Mouse (Mus musculus): ENCODE measurements around the gene Sema6d. TPM values are rescaled to one million over a fixed set of nuclear protein-coding genes. Genes with fewer than 3 reads are reported as not detected.
A peak's percentile ranks its signal among the peaks of the same experiment; 100 is the strongest.

Gene Sema6d
- polyA plus RNA-seq, 1 experiment from 2014 or later: 14.6 TPM

- no peak overlapping the region for H3K27ac ChIP-seq (replicated peaks; ENCODE audit: low read depth, low read length)
- no peaks in the 10 kb centered on the region for H3K9me3 ChIP-seq (ENCODE audit: control insufficient read depth, low read length)
- DNase-seq (ENCODE audit: low spot score): no peak
- H3K4me2 ChIP-seq (ENCODE audit: low read depth, low read length): no peak overlapping the region
- no peaks in the 10 kb centered on the region for H3K4me1 ChIP-seq (ENCODE audit: control insufficient read depth, insufficient read depth, low read length)
- H3K27me3 ChIP-seq (replicated peaks; ENCODE audit: control insufficient read depth, insufficient read depth, low read length): no peaks in the 10 kb centered on the region
- no peaks in the 10 kb centered on the region for H3K36me3 ChIP-seq (ENCODE audit: control insufficient read depth, insufficient read depth, low read length)
- WGBS: 64% methylated on average over 3 of the region's 3 CpGs
- H3K4me3 ChIP-seq (ENCODE audit: low read depth, low read length): no peak overlapping the region
- no peak overlapping the region for H3K9ac ChIP-seq (ENCODE audit: low read depth, low read length)
- ATAC-seq (ENCODE audit: low read depth): no peak
Observed at GRCm38 (mm10) chr2:124599014-124599413, 509.2 kb downstream of the Sema6d start.

- no peak overlapping the region for H3K4me3 ChIP-seq (ENCODE audit: low read depth, low read length)
- ATAC-seq (ENCODE audit: low read depth): no peak
- no peaks in the 10 kb centered on the region for H3K36me3 ChIP-seq (ENCODE audit: control insufficient read depth, insufficient read depth, low read length)
- no peaks in the 10 kb centered on the region; the same call in 1 of the 2 replicates for H3K27me3 ChIP-seq (replicated peaks; ENCODE audit: control insufficient read depth, insufficient read depth, low read length)
- H3K9ac ChIP-seq (ENCODE audit: low read depth, low read length): no peak overlapping the region
- H3K4me2 ChIP-seq (ENCODE audit: low read depth, low read length): no peak overlapping the region
- no peak for DNase-seq (ENCODE audit: low spot score)
- 70% methylated on average over 9 of the region's 9 CpGs for WGBS
- no peaks in the 10 kb centered on the region for H3K9me3 ChIP-seq (ENCODE audit: control insufficient read depth, low read length)
- H3K4me1 ChIP-seq (ENCODE audit: control insufficient read depth, insufficient read depth, low read length): no peaks in the 10 kb centered on the region
- no peak overlapping the region for H3K27ac ChIP-seq (replicated peaks; ENCODE audit: low read depth, low read length)
Observed at GRCm38 (mm10) chr2:124601702-124602378, 512.1 kb downstream of the Sema6d start.

GRCm38 (mm10) chr2:124602379-124602913, 512.7 kb downstream of the Sema6d start:
- Histone ChIP-seq H3K4me2 (ENCODE audit: low read depth, low read length) (no peak overlapping the region), H3K4me1 (ENCODE audit: control insufficient read depth, insufficient read depth, low read length) (no peaks in the 10 kb centered on the region), H3K36me3 (ENCODE audit: control insufficient read depth, insufficient read depth, low read length) (no peaks in the 10 kb centered on the region), H3K9ac (ENCODE audit: low read depth, low read length) (no peak overlapping the region), H3K27ac (replicated peaks; ENCODE audit: low read depth, low read length) (no peak overlapping the region), H3K9me3 (ENCODE audit: control insufficient read depth, low read length) (no peaks in the 10 kb centered on the region), H3K4me3 (ENCODE audit: low read depth, low read length) (no peak overlapping the region), H3K27me3 (replicated peaks; ENCODE audit: control insufficient read depth, insufficient read depth, low read length) (no peaks in the 10 kb centered on the region; the same call in 1 of the 2 replicates)
- 37% methylated on average over 8 of the region's 8 CpGs for WGBS
- no peak for DNase-seq (ENCODE audit: low spot score)
- no peak for ATAC-seq (ENCODE audit: low read depth)

GRCm38 (mm10) chr2:124605341-124605740, 515.6 kb downstream of the Sema6d start:
- Histone ChIP-seq H3K27ac (replicated peaks; ENCODE audit: low read depth, low read length) (no peak overlapping the region), H3K4me1 (ENCODE audit: control insufficient read depth, insufficient read depth, low read length) (0 out of 2 replicates have a peak, but pooled peaks cover 7% of the 10 kb centered on the region), H3K27me3 (replicated peaks; ENCODE audit: control insufficient read depth, insufficient read depth, low read length) (peaks cover 3% of the 10 kb centered on the region; the same call in 1 of the 2 replicates), H3K9ac (ENCODE audit: low read depth, low read length) (no peak overlapping the region), H3K4me3 (ENCODE audit: low read depth, low read length) (no peak overlapping the region), H3K9me3 (ENCODE audit: control insufficient read depth, low read length) (no peaks in the 10 kb centered on the region), H3K36me3 (ENCODE audit: control insufficient read depth, insufficient read depth, low read length) (no peaks in the 10 kb centered on the region), H3K4me2 (ENCODE audit: low read depth, low read length) (no peak overlapping the region)
- no peak for ATAC-seq (ENCODE audit: low read depth)
- WGBS: 75% methylated on average over 1 of the region's 1 CpGs
- DNase-seq (ENCODE audit: low spot score): no peak

GRCm38 (mm10) chr2:124607986-124608385, 518.2 kb downstream of the Sema6d start:
- Histone ChIP-seq H3K36me3 (ENCODE audit: control insufficient read depth, insufficient read depth, low read length) (no peaks in the 10 kb centered on the region), H3K9ac (ENCODE audit: low read depth, low read length) (no peak overlapping the region), H3K27me3 (replicated peaks; ENCODE audit: control insufficient read depth, insufficient read depth, low read length) (peaks cover 10% of the 10 kb centered on the region; the same call in 1 of the 2 replicates), H3K4me1 (ENCODE audit: control insufficient read depth, insufficient read depth, low read length) (peaks cover 14% of the 10 kb centered on the region; the same call in 1 of the 2 replicates), H3K4me2 (ENCODE audit: low read depth, low read length) (no peak overlapping the region), H3K4me3 (ENCODE audit: low read depth, low read length) (no peak overlapping the region), H3K27ac (replicated peaks; ENCODE audit: low read depth, low read length) (no peak overlapping the region), H3K9me3 (ENCODE audit: control insufficient read depth, low read length) (no peaks in the 10 kb centered on the region)
- no peak for ATAC-seq (ENCODE audit: low read depth)
- 46% methylated on average over 5 of the region's 5 CpGs for WGBS
- no peak for DNase-seq (ENCODE audit: low spot score)

GRCm38 (mm10) chr2:124608546-124608945, 518.8 kb downstream of the Sema6d start:
- ATAC-seq (ENCODE audit: low read depth): no peak
- Histone ChIP-seq H3K36me3 (ENCODE audit: control insufficient read depth, insufficient read depth, low read length) (no peaks in the 10 kb centered on the region), H3K4me3 (ENCODE audit: low read depth, low read length) (no peak overlapping the region), H3K4me1 (ENCODE audit: control insufficient read depth, insufficient read depth, low read length) (peaks cover 14% of the 10 kb centered on the region; the same call in 1 of the 2 replicates), H3K4me2 (ENCODE audit: low read depth, low read length) (no peak overlapping the region), H3K9me3 (ENCODE audit: control insufficient read depth, low read length) (no peaks in the 10 kb centered on the region), H3K27ac (replicated peaks; ENCODE audit: low read depth, low read length) (no peak overlapping the region), H3K9ac (ENCODE audit: low read depth, low read length) (no peak overlapping the region), H3K27me3 (replicated peaks; ENCODE audit: control insufficient read depth, insufficient read depth, low read length) (peaks cover 10% of the 10 kb centered on the region; the same call in 1 of the 2 replicates)
- DNase-seq (ENCODE audit: low spot score): no peak
- WGBS: 66% methylated on average over 4 of the region's 4 CpGs

GRCm38 (mm10) chr2:124609014-124609413, 519.2 kb downstream of the Sema6d start:
- Histone ChIP-seq H3K9ac (ENCODE audit: low read depth, low read length) (peak overlapping the region; percentile 75; the same call in 1 of the 2 replicates), H3K27me3 (replicated peaks; ENCODE audit: control insufficient read depth, insufficient read depth, low read length) (peaks cover 10% of the 10 kb centered on the region; the same call in 1 of the 2 replicates), H3K4me1 (ENCODE audit: control insufficient read depth, insufficient read depth, low read length) (peaks cover 14% of the 10 kb centered on the region; the same call in 1 of the 2 replicates), H3K4me3 (ENCODE audit: low read depth, low read length) (peak overlapping the region; percentile 74), H3K9me3 (ENCODE audit: control insufficient read depth, low read length) (no peaks in the 10 kb centered on the region), H3K4me2 (ENCODE audit: low read depth, low read length) (peak overlapping the region; percentile 84), H3K36me3 (ENCODE audit: control insufficient read depth, insufficient read depth, low read length) (no peaks in the 10 kb centered on the region), H3K27ac (replicated peaks; ENCODE audit: low read depth, low read length) (no peak overlapping the region)
- DNase-seq (ENCODE audit: low spot score): no peak
- ATAC-seq (ENCODE audit: low read depth): no peak
- WGBS: 13% methylated on average over 5 of the region's 5 CpGs

- Histone ChIP-seq H3K9ac (ENCODE audit: low read depth, low read length) (peak overlapping the region; percentile 75), H3K4me3 (ENCODE audit: low read depth, low read length) (peak overlapping the region; percentile 74), H3K36me3 (ENCODE audit: control insufficient read depth, insufficient read depth, low read length) (no peaks in the 10 kb centered on the region), H3K27ac (replicated peaks; ENCODE audit: low read depth, low read length) (peak overlapping the region; percentile 93), H3K4me2 (ENCODE audit: low read depth, low read length) (peak overlapping the region; percentile 84), H3K9me3 (ENCODE audit: control insufficient read depth, low read length) (no peaks in the 10 kb centered on the region), H3K27me3 (replicated peaks; ENCODE audit: control insufficient read depth, insufficient read depth, low read length) (peaks cover 10% of the 10 kb centered on the region; the same call in 1 of the 2 replicates), H3K4me1 (ENCODE audit: control insufficient read depth, insufficient read depth, low read length) (peaks cover 15% of the 10 kb centered on the region)
- ATAC-seq (ENCODE audit: low read depth) (peak; percentile 90), DNase-seq (ENCODE audit: low spot score) (peak; percentile 93)
- under 1% methylated on average over 56 of the region's 80 CpGs for WGBS
Observed at GRCm38 (mm10) chr2:124609711-124610585, 520.2 kb downstream of the Sema6d start.
